Mouse (Mus musculus) kidney, embryonic 14.5 days (tissue): ENCODE results near the gene Pafah1b2. TPM values are rescaled to one million over a fixed set of nuclear protein-coding genes. Genes with fewer than 3 reads are reported as not detected.

Experiments used
- ATAC-seq: fragments of 200-750 bp; cut with Nextera tagmentation; 2 replicates; pipeline ENCODE4 v1.8.0; 2017; ENCODE audit warnings: moderate number of reproducible peaks, mild to moderate bottlenecking, moderate TSS enrichment, moderate library complexity; ENCODE audit not compliant: low FRiP score, low TSS enrichment
- H3K27ac ChIP-seq: fragments of 300-500 bp; sonication (generic); 2 replicates; pipeline ENCODE4 v1.5.1; 2014; ENCODE audit warnings: low read depth, mild to moderate bottlenecking, low read length, moderate library complexity, mixed read lengths
- H3K27me3 ChIP-seq: fragments of 300-500 bp; sonication (generic); 2 replicates; pipeline ENCODE4 v1.6.1; 2014; ENCODE audit warnings: mild to moderate bottlenecking, low read length; ENCODE audit not compliant: control insufficient read depth, insufficient read depth
- H3K36me3 ChIP-seq: fragments of 300-500 bp; sonication (generic); 2 replicates; pipeline ENCODE4 v1.6.1; 2014; ENCODE audit warnings: low read length, mixed read lengths; ENCODE audit not compliant: control insufficient read depth, insufficient read depth
- H3K4me1 ChIP-seq: fragments of 300-500 bp; sonication (generic); 2 replicates; pipeline ENCODE4 v1.6.1; 2014; ENCODE audit warnings: low read length, mixed read lengths; ENCODE audit not compliant: control insufficient read depth, insufficient read depth
- H3K4me2 ChIP-seq: fragments of 300-500 bp; sonication (generic); replicated peaks from 2 replicates; pipeline ENCODE4 v1.6.1; 2014; ENCODE audit warnings: low read depth, mild to moderate bottlenecking, low read length
- H3K4me3 ChIP-seq: fragments of 300-500 bp; sonication (generic); 2 replicates; pipeline ENCODE4 v1.5.1; 2014; ENCODE audit warnings: mild to moderate bottlenecking, low read length
- H3K9ac ChIP-seq: fragments of 300-500 bp; sonication (generic); 2 replicates; pipeline ENCODE4 v1.6.1; 2014; ENCODE audit warnings: low read depth, mild to moderate bottlenecking, low read length, moderate library complexity
- H3K9me3 ChIP-seq: fragments of 300-500 bp; sonication (generic); 2 replicates; pipeline ENCODE4 v1.6.1; 2016; ENCODE audit warnings: low read length; ENCODE audit not compliant: control insufficient read depth
- WGBS: fragments of 180-500 bp; shearing (Covaris S2); extraction: QIAGEN DNeasy Blood & Tissue Kit; methylation state at CpG from one replicate; pipeline ENCODE4 v1.1.7; 2014; 5-methylcytosine and 5-hydroxymethylcytosine counted together
- polyA plus RNA-seq: library from polyadenylated mRNA; unstranded; fragments of >200 nt; fragmentation: Nextera tagmentation; extraction: Ambion mirVana; gene quantifications from 2 replicates; pipeline ENCODE4 v1.2.1, GENCODE M21; 2014

Gene Pafah1b2
- polyA plus RNA-seq, 1 experiment from 2014 or later: 177 TPM

GRCm38 (mm10) chr9:45979778-45980177 is 32.7 kb downstream of the Pafah1b2 start:
- H3K4me3 ChIP-seq: no peak overlapping the region
- H3K9ac ChIP-seq: no peak overlapping the region
- no peak for ATAC-seq
- peaks cover 7% of the 10 kb centered on the region; the same call in 1 of the 2 replicates for H3K4me1 ChIP-seq
- peaks cover 23% of the 10 kb centered on the region for H3K36me3 ChIP-seq
- H3K27ac ChIP-seq: no peak overlapping the region
- no peaks in the 10 kb centered on the region for H3K27me3 ChIP-seq
- H3K9me3 ChIP-seq: no peaks in the 10 kb centered on the region
- no peak overlapping the region for H3K4me2 ChIP-seq
- 91% methylated on average over 2 of the region's 2 CpGs for WGBS

DNA sequence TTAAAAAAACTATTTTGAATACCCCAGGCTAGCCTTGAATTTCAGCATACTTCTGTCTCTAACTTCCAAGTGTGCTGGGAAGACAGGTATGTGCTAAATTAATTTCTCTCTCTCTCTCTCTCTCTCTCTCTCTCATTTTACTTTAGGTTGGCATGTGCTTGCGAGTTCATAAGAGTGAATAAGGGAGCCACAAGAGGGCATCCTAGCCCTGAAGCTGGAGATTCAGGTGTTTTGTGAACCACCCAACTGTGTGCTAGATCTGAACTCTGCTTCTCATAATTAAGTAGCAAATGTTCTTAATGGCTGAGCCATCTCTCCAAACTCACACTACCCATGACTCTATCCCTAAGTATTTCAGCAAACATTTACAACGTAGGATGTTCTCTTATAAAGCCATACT is 35.6 kb downstream of the Pafah1b2 start:
- no peak overlapping the region for H3K9ac ChIP-seq
- 84% methylated on average over 2 of the region's 2 CpGs for WGBS
- ATAC-seq: no peak
- H3K4me3 ChIP-seq: no peak overlapping the region
- H3K4me2 ChIP-seq: no peak overlapping the region
- no peaks in the 10 kb centered on the region for H3K9me3 ChIP-seq
- H3K36me3 ChIP-seq: peaks cover 50% of the 10 kb centered on the region
- no peaks in the 10 kb centered on the region for H3K4me1 ChIP-seq
- no peaks in the 10 kb centered on the region for H3K27me3 ChIP-seq
- H3K27ac ChIP-seq: no peak overlapping the region

DNA sequence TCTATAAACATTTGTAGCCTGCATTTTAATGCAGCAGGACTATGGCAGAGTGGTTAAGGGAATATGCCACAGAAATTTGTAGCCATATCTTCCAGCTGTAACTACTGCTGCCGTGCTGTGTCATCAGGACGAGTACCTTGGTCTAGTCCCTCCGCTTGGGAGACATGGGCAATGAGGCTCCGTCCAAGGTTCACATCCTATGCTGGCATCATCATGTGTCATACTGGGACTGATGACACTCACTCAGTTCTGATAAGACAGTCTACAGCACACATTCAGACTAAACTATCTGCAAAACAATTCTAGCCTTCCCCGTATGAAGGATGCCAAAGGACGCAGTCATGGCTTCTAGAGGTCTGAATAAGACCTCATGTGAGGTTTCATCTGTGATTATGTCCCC is 48.9 kb downstream of the Pafah1b2 start:
- 93% methylated on average over 6 of the region's 6 CpGs for WGBS
- no peaks in the 10 kb centered on the region for H3K27me3 ChIP-seq
- peaks cover 70% of the 10 kb centered on the region for H3K36me3 ChIP-seq
- H3K9ac ChIP-seq: no peak overlapping the region
- H3K4me1 ChIP-seq: no peaks in the 10 kb centered on the region
- no peak overlapping the region for H3K4me3 ChIP-seq
- no peak overlapping the region for H3K4me2 ChIP-seq
- ATAC-seq: no peak
- H3K27ac ChIP-seq: no peak overlapping the region
- no peaks in the 10 kb centered on the region for H3K9me3 ChIP-seq

GRCm38 (mm10) chr9:45961855-45962254 is 50.6 kb downstream of the Pafah1b2 start:
- Histone ChIP-seq H3K27me3 (no peaks in the 10 kb centered on the region), H3K27ac (no peak overlapping the region), H3K36me3 (peaks cover 53% of the 10 kb centered on the region), H3K4me2 (no peak overlapping the region), H3K4me3 (no peak overlapping the region), H3K9me3 (no peaks in the 10 kb centered on the region), H3K9ac (no peak overlapping the region), H3K4me1 (no peaks in the 10 kb centered on the region)
- 80% methylated on average over 2 of the region's 2 CpGs for WGBS
- ATAC-seq: no peak

GRCm38 (mm10) chr9:45959661-45960060 is 52.8 kb downstream of the Pafah1b2 start:
- Histone ChIP-seq H3K4me2 (no peak overlapping the region), H3K36me3 (peaks cover 32% of the 10 kb centered on the region), H3K27me3 (no peaks in the 10 kb centered on the region), H3K9ac (no peak overlapping the region), H3K4me3 (no peak overlapping the region), H3K9me3 (no peaks in the 10 kb centered on the region), H3K4me1 (no peaks in the 10 kb centered on the region), H3K27ac (no peak overlapping the region)
- no peak for ATAC-seq
- WGBS: 82% methylated on average over 7 of the region's 7 CpGs

DNA sequence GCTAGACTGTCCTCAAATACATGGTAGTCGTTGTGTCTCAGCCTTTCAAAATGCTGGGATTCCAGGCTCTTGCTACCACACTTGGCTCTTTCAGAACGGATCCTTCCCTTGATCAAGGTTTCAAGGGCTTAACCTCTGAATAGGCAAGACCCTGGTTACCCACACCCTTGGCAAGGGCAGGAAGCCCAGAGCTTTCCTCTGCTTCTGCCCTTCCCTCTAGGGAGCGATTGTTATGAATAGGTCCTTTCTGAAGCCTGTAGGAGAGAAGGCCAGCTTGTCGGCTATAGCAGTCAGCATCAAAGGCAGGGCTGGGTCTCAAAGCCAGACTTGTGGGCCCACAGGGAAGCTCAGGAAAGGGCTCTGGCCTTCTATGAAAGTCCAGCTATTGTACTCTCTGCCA is 53.6 kb downstream of the Pafah1b2 start:
- Histone ChIP-seq H3K4me1 (peaks cover 4% of the 10 kb centered on the region; the same call in 1 of the 2 replicates), H3K4me3 (no peak overlapping the region), H3K9ac (no peak overlapping the region), H3K27me3 (no peaks in the 10 kb centered on the region), H3K4me2 (no peak overlapping the region), H3K27ac (peak overlapping the region; percentile 19; the same call in 1 of the 2 replicates), H3K9me3 (no peaks in the 10 kb centered on the region), H3K36me3 (peaks cover 24% of the 10 kb centered on the region)
- no peak for ATAC-seq
- WGBS: 52% methylated on average over 4 of the region's 4 CpGs

DNA sequence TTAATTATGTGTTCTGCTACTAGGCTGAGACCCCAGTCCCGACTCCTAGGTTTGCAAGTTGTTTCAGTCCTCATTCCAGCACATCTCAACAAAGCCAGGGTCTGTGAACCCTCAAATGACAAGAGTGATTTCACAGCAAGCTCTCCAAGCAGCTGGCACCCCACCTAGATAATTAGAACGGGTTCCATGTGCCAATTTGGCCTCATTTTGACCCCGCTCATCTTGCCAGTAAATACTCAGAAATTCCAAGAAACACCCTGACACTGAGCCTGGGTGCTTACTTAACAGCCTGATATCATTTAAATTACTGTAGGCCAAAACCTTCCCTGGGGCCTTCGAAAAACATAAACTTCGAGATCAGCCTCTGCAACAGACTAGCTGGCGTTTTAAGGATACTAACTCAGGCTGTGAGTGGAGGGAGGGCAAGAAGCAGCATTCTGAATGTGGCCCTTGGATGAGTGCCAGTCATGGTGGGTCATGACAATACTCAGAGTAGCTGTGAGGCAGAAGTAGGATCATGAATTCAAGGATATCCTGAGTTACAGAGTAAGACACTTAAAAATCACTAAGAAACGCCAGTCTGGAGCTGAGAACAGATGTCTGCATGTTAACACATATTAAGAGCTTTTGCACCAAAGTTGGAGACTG is 54.3 kb downstream of the Pafah1b2 start:
- Histone ChIP-seq H3K36me3 (peaks cover 17% of the 10 kb centered on the region), H3K9me3 (no peaks in the 10 kb centered on the region), H3K9ac (no peak overlapping the region), H3K4me1 (peaks cover 11% of the 10 kb centered on the region; the same call in 1 of the 2 replicates), H3K4me2 (no peak overlapping the region), H3K27ac (peak overlapping the region; percentile 19; the same call in 1 of the 2 replicates), H3K4me3 (no peak overlapping the region), H3K27me3 (no peaks in the 10 kb centered on the region)
- ATAC-seq: no peak
- 58% methylated on average over 7 of the region's 7 CpGs for WGBS

GRCm38 (mm10) chr9:45955107-45955963 is 57.2 kb downstream of the Pafah1b2 start, which contains the start of gene Sidt2:
TSS of gene Sidt2 (minus strand) at chr9:45955258.
- Histone ChIP-seq H3K4me1 (peaks cover 12% of the 10 kb centered on the region; the same call in 1 of the 2 replicates), H3K9me3 (no peaks in the 10 kb centered on the region), H3K36me3 (peaks cover 21% of the 10 kb centered on the region; the same call in 1 of the 2 replicates), H3K9ac (peak within 1 kb of the TSS; percentile 91), H3K4me2 (peak within 1 kb of the TSS; percentile 87), H3K4me3 (peak within 1 kb of the TSS; percentile 86), H3K27me3 (no peaks in the 10 kb centered on the region), H3K27ac (peak within 1 kb of the TSS; percentile 82)
- WGBS: under 1% methylated on average over 48 of the region's 48 CpGs
- ATAC-seq: peak; percentile 94
